Mouse (Mus musculus) intestine, postnatal 0 days (tissue): ENCODE results near the gene Hbb-bh1. TPM values are rescaled to one million over a fixed set of nuclear protein-coding genes. Genes with fewer than 3 reads are reported as not detected.
"Not testable (repeated sequence)": the region's sequence is repeated elsewhere in the genome, so short reads cannot be mapped to it uniquely, and the experiment has no call there.

Source experiments
- ATAC-seq: fragments of 200-750 bp; cut with Nextera tagmentation; 2 replicates; pipeline ENCODE4 v1.8.0; 2017; ENCODE audit warnings: mild to moderate bottlenecking, moderate TSS enrichment, moderate library complexity
- H3K27ac ChIP-seq: fragments of 300-500 bp; sonication (generic); 2 replicates; pipeline ENCODE4 v1.5.1; 2014; ENCODE audit warnings: mild to moderate bottlenecking, low read depth, low read length, moderate library complexity
- H3K27me3 ChIP-seq: fragments of 300-500 bp; sonication (generic); replicated peaks from 2 replicates; pipeline ENCODE4 v1.6.1; 2014; ENCODE audit warnings: low read length, mixed read lengths; ENCODE audit not compliant: control insufficient read depth, insufficient read depth
- H3K36me3 ChIP-seq: fragments of 300-500 bp; sonication (generic); 2 replicates; pipeline ENCODE4 v1.6.1; 2014; ENCODE audit warnings: mild to moderate bottlenecking, moderate library complexity; ENCODE audit not compliant: control insufficient read depth, insufficient read depth
- H3K4me1 ChIP-seq: fragments of 300-500 bp; sonication (generic); replicated peaks from 2 replicates; pipeline ENCODE4 v1.6.1; 2014; ENCODE audit warnings: antibody characterized with exemption, low read length, mixed read lengths; ENCODE audit not compliant: control insufficient read depth, insufficient read depth
- H3K4me2 ChIP-seq: fragments of 300-500 bp; sonication (generic); replicated peaks from 2 replicates; pipeline ENCODE4 v1.6.1; 2014; ENCODE audit warnings: low read depth, mild to moderate bottlenecking, moderate library complexity
- H3K4me3 ChIP-seq: fragments of 300-500 bp; sonication (generic); 2 replicates; pipeline ENCODE4 v1.5.1; 2014; ENCODE audit warnings: low read depth, low read length
- H3K9ac ChIP-seq: fragments of 300-500 bp; sonication (generic); 2 replicates; pipeline ENCODE4 v1.6.1; 2014; ENCODE audit warnings: mild to moderate bottlenecking, low read depth, low read length
- H3K9me3 ChIP-seq: fragments of 300-500 bp; sonication (generic); 2 replicates; pipeline ENCODE4 v1.6.1; 2016; ENCODE audit warnings: mixed run types; ENCODE audit not compliant: control insufficient read depth
- CTCF ChIP-seq: sonication (generic); IDR thresholded peaks from 2 replicates; pipeline ENCODE4 v1.5.1; 2016; ENCODE audit warnings: low read depth, mild to moderate bottlenecking, control low read depth, antibody characterized with exemption, moderate library complexity
- WGBS: fragments of 180-500 bp; shearing (Covaris S2); extraction: QIAGEN DNeasy Blood & Tissue Kit; methylation state at CpG from one replicate; pipeline ENCODE4 v1.1.7; 2014; 5-methylcytosine and 5-hydroxymethylcytosine counted together
- polyA plus RNA-seq: library from polyadenylated mRNA; unstranded; fragments of >200 nt; fragmentation: Nextera tagmentation; extraction: Ambion mirVana; gene quantifications from 2 replicates; pipeline ENCODE4 v1.2.1, GENCODE M21; 2015

Gene Hbb-bh1
- polyA plus RNA-seq, 1 experiment from 2014 or later, result not detected

DNA sequence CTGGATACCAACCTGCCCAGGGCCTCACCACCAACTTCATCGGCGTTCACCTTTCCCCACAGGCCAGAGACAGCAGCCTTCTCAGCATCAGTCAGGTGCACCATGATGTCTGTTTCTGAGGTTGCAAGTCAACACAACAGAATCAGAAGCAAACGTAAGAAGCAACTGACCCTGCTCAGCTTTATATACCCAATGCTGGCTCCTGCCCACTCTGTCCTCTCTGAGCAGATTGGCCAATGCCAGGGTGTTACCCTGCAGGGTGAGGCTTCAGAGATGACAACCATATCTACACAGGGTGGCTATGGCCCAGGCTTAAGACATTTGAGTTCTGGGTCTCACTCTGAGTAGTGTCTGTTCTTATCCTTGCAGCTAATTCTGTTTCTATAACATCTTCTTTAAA is 29.2 kb downstream of the Hbb-bh1 start, which contains the start of gene Hbb-bt:
Hbb-bt (minus strand) TSS at position 231 of the 400 bp plus-strand sequence.
- H3K4me3 ChIP-seq, result no peak within 1 kb of the TSS
- no peak within 1 kb of the TSS for H3K9ac ChIP-seq
- H3K27me3 ChIP-seq, result no peaks in the 10 kb centered on the region
- H3K36me3 ChIP-seq, result no peaks in the 10 kb centered on the region
- no peak within 1 kb of the TSS for H3K27ac ChIP-seq
- no peak for TF ChIP-seq CTCF
- ATAC-seq, result no peak
- no peak within 1 kb of the TSS for H3K4me2 ChIP-seq
- no peaks in the 10 kb centered on the region for H3K9me3 ChIP-seq
- 87% methylated on average over 3 of the region's 3 CpGs for WGBS
- no peaks in the 10 kb centered on the region for H3K4me1 ChIP-seq

DNA sequence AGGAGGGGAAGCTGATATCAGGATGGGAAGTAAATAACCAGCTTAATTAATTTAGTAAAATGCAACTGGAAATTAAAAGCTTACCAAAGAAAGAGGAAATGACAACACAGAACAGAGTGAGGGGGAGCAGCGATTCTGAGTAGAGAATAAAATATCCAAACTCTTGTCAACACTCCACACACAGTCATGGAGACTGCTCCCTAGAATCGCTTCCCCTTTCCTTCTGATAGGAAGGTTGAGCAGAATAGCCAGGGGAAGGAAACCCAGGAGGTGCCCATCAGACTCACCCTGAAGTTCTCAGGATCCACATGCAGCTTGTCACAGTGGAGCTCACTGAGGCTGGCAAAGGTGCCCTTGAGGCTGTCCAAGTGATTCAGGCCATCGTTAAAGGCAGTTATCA is 29.8 kb downstream of the Hbb-bh1 start:
- not testable (repeated sequence) for H3K4me3 ChIP-seq, ATAC-seq, H3K27me3 ChIP-seq, H3K9ac ChIP-seq, H3K4me1 ChIP-seq, H3K9me3 ChIP-seq, H3K27ac ChIP-seq, H3K4me2 ChIP-seq, H3K36me3 ChIP-seq
- no CpG with 5 or more reads among the region's 3 CpGs for WGBS

- Histone ChIP-seq H3K9me3 (no peaks in the 10 kb centered on the region), H3K27ac (no peak overlapping the region), H3K36me3 (no peaks in the 10 kb centered on the region), H3K27me3 (no peaks in the 10 kb centered on the region), H3K4me2 (no peak overlapping the region), H3K4me3 (no peak overlapping the region), H3K9ac (no peak overlapping the region), H3K4me1 (no peaks in the 10 kb centered on the region)
- ATAC-seq, result no peak
- no peak for TF ChIP-seq CTCF
- WGBS, result 29% methylated on average over 1 of the region's 1 CpGs
These were observed 30.8 kb downstream of the Hbb-bh1 start for GRCm38 (mm10) chr7:103812174-103812573.

GRCm38 (mm10) chr7:103811223-103811845 is 31.6 kb downstream of the Hbb-bh1 start:
- Histone ChIP-seq H3K4me3 (no peak overlapping the region), H3K27ac (no peak overlapping the region), H3K36me3 (no peaks in the 10 kb centered on the region), H3K9me3 (no peaks in the 10 kb centered on the region), H3K27me3 (no peaks in the 10 kb centered on the region), H3K9ac (no peak overlapping the region), H3K4me2 (no peak overlapping the region), H3K4me1 (no peaks in the 10 kb centered on the region)
- WGBS, result 83% methylated on average over 1 of the region's 1 CpGs
- ATAC-seq, result no peak
- TF ChIP-seq CTCF, result no peak

DNA sequence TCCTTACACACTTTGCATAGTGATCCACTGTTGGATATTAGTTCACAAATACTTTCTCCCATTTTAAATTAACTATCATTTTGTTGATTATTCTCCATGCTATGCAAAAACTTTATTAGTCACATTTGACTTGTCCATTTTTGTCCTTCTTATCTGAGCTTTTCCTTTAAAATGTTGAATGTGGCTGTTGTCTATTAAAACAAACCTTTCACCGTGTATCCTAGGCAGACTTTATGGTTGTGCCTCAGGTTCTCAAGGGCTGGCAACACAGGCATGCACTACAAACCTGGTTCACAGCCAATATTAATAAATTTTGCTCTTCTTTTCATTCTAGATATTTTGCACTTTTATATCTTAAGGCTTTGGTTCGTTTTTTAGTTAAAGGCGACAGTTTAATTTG is 32.2 kb downstream of the Hbb-bh1 start:
- 75% methylated on average over 3 of the region's 3 CpGs for WGBS
- no peak overlapping the region for H3K4me3 ChIP-seq
- no peaks in the 10 kb centered on the region for H3K36me3 ChIP-seq
- H3K4me2 ChIP-seq, result no peak overlapping the region
- no peaks in the 10 kb centered on the region for H3K4me1 ChIP-seq
- H3K27me3 ChIP-seq, result no peaks in the 10 kb centered on the region
- no peak overlapping the region for H3K9ac ChIP-seq
- ATAC-seq, result no peak
- no peak overlapping the region for H3K27ac ChIP-seq
- TF ChIP-seq CTCF, result no peak
- H3K9me3 ChIP-seq, result no peaks in the 10 kb centered on the region

DNA sequence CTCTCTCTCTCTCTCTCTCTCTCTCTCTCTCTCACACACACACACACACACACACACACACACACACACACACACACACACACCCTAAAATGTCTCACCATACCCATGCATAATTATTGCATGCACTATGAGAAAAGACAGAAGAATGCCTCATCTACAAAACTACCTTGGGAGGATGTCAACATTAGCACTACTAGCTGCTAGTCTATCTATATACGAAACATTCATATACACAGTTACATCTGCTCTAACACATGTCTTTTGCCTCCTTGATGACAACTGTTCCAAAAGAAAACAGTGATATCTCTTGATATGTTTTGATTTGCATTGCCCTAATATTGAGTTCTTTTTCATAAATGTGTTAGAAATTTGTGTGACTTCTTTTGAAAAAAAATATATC is 32.7 kb downstream of the Hbb-bh1 start:
- no peaks in the 10 kb centered on the region for H3K9me3 ChIP-seq
- no peak for TF ChIP-seq CTCF
- no peaks in the 10 kb centered on the region for H3K36me3 ChIP-seq
- H3K9ac ChIP-seq, result no peak overlapping the region
- H3K4me2 ChIP-seq, result no peak overlapping the region
- H3K27me3 ChIP-seq, result no peaks in the 10 kb centered on the region
- H3K4me3 ChIP-seq, result no peak overlapping the region
- ATAC-seq, result no peak
- H3K27ac ChIP-seq, result no peak overlapping the region
- 83% methylated on average over 1 of the region's 1 CpGs for WGBS
- H3K4me1 ChIP-seq, result no peaks in the 10 kb centered on the region

DNA sequence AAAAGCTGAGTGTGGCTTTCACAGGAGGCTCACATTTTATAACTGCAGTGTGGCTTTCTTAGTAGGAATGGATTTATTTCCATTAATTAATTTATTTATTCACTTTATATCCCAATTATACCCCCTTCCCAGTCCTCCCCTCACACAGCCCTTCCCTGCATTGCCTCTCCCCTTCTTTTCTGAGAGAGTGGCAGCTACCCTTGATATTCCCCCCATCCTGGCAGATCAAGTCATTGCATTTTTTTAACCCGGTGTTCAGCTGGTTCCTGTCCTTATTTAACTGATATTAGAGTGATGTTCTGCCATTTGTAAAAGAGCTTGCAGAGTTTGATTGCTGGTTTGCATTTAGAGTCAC is 33.2 kb downstream of the Hbb-bh1 start:
- 74% methylated on average over 1 of the region's 1 CpGs for whole genome bisulfite sequencing
- ATAC-seq, result no peak
- H3K4me2 ChIP-seq, result no peak overlapping the region
- H3K27ac ChIP-seq, result no peak overlapping the region
- H3K4me1 ChIP-seq, result no peaks in the 10 kb centered on the region
- TF ChIP-seq CTCF, result no peak
- no peak overlapping the region for H3K9ac ChIP-seq
- H3K4me3 ChIP-seq, result no peak overlapping the region
- H3K27me3 ChIP-seq, result no peaks in the 10 kb centered on the region
- no peaks in the 10 kb centered on the region for H3K9me3 ChIP-seq
- no peaks in the 10 kb centered on the region for H3K36me3 ChIP-seq
